Mouse (Mus musculus) liver, postnatal 0 days (tissue): ENCODE data around the gene Icmt.

ENCODE experiments used
- CTCF ChIP-seq: sonication (generic); IDR thresholded peaks from 2 replicates; pipeline ENCODE4 v1.5.1; 2016; ENCODE audit warnings: antibody characterized with exemption, low read depth
- EP300 ChIP-seq: IDR thresholded peaks from 2 replicates; pipeline ENCODE4 v1.6.1; 2016; ENCODE audit warnings: antibody characterized with exemption, low read depth, mild to moderate bottlenecking

DNA sequence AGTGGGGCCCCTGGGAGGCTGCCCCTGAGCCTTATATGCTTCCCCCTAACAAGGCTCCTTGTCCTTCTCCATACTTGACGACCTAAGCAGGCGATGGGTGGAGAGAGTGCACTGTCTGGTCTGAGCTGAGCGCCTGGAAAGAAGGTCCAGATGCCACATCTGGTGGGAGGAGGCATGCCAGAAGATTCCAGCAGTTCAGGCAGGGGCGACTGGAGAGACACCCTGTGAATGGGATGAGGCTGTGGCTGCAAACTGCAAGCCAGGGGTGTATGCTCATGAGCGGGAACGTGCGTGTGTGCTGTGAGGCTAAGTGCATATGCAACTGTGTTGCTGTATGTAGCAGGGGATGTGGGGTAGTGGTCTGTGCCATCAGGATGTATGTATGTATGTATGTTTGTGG is 25.0 kb upstream of the Icmt start:
- TF ChIP-seq EP300 (no peak), CTCF (no peak)
